Mouse (Mus musculus): ENCODE measurements at regions not wholly inside any gene's neighbourhood (a gene's known extent, or its start where the extent isn't known, plus 50 kb on each side); places are given as distances from the start of the nearest gene placed in this dataset.

DNA sequence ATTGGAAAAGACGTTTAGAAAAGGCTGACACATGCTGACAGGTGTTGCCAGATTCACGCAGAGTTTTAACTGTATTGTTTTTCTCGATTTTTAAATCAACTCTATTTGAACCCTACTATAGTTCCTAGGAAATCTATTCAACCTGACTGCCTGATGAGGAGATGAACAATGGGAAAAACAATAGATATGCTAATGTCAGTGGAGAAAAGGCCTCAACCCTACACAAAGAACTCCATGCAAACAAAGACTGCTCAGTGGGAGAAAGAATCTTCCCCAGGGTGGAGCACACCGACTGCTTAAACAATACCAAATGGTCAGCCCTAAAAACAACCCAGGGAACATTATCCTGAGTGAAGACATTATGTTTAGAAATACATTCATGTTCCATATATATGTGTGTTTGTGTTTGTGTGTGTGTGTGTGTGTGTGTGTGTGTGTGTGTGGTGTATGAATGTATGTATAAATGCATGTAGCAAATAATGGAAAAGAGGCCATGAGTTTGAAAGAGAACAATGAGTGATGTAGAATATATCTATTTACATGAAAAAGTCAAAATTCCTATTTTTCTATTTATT lies 204.1 kb upstream of the Zfp804a start:
- DNase-seq (ENCODE audit: low spot score) = no peak

DNA sequence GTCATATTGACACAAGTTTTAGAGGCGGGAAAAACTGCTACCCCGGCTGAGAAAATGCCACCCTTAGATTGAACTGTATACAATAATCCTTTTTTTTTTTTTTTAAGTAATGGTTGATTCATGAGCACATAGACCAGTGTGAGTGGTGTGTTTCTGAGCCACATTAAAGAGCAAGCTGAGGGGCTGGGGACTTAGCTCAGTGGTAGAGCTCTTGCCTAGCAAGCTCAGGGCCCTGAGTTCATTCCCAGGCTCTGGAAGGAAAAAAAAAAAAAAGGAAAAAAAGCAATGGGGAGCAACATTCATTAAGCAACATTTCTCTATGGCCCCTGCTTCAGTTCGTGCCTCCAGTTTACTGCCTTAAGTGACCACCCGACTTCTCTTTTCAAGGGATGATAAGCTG lies 203.1 kb upstream of the Zfp804a start:
- no peak for DNase-seq (ENCODE audit: low spot score)

DNA sequence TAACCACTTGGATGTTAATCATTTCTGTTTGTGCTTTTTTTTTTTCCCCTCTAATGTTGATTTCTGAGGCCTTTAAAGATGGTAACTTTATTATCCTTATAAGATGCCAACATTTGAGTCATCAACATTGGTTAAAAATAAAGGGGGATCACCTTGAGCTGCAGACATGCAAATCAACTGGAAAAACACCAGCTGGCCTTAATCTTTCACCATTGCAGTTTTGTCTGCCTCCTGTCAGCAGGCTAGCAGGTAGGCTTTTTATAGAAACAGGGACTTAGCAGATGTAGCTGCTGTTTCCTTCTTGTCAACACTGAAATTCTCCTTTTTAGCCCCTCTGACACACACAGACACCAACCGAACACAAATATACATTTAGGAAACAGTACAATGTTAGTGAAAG lies 167.6 kb upstream of the Zfp804a start:
- no peak for DNase-seq (ENCODE audit: low spot score)

GRCm38 (mm10) chr2:81892570-81892969 lies 160.5 kb upstream of the Zfp804a start:
- DNase-seq (ENCODE audit: low spot score) = peak; percentile 14

- no peak for DNase-seq (ENCODE audit: low spot score)
These were observed 113.7 kb upstream of the Zfp804a start for GRCm38 (mm10) chr2:81939360-81939759.
